Mouse (Mus musculus): ENCODE measurements around the gene Susd6.

DNA sequence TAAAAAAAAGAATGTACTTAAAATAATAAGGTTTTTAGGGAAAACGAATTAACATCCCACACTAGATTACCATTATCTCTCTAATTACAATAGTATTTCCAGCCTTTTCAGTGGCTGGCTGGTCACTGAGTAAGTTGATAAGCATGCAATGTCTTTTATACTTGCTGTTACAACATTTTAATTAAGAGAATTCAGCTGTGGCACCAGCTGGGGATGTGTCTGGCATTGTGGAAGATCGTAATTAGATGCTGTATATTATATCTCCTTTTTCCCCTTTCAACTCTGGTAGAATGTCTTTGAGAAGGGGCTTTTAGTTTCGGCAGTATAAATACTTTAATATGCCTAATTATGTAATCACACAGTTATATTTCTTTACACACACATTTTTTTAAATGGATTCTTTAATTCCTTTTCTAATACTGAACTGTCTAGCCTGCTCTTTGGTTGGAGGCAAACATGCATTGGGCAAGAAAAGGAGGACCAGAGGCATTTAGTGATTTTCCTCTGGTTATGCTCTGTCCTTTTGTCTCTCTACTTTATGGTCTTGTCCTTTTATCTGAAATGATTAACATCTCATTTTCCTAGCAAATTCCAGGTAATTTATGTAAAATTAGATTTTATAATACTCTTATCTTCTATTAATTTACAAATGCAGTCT is 67.5 kb downstream of the Susd6 start:
- TF ChIP-seq POLR2A (IDR thresholded peaks at IDR 0.05; ENCODE audit: low read depth, low read length) (no peak), CTCF (IDR thresholded peaks at IDR 0.05; ENCODE audit: borderline replicate concordance, insufficient read depth, low read length) (no peak)

Measured in embryonic fibroblast, embryonic 13.5 days (primary cell).